Mouse (Mus musculus) embryonic facial prominence, embryonic 12.5 days (tissue): Measurements from ENCODE around the gene Htr1f. TPM values are rescaled to one million over a fixed set of nuclear protein-coding genes. Genes with fewer than 3 reads are reported as not detected.
"Not testable (repeated sequence)": the region's sequence is repeated elsewhere in the genome, so short reads cannot be mapped to it uniquely, and the experiment has no call there.

ENCODE experiments used
- ATAC-seq: fragments of 200-750 bp; cut with Nextera tagmentation; 2 replicates; pipeline ENCODE4 v1.8.0; 2017; ENCODE audit not compliant: insufficient number of reproducible peaks, insufficient read depth, low FRiP score, low TSS enrichment
- H3K27ac ChIP-seq: fragments of 300-500 bp; sonication (generic); 2 replicates; pipeline ENCODE4 v1.5.1; 2016; ENCODE audit warnings: mild to moderate bottlenecking
- H3K27me3 ChIP-seq: fragments of 300-500 bp; sonication (generic); 2 replicates; pipeline ENCODE4 v1.6.1; 2016; ENCODE audit warnings: mild to moderate bottlenecking, moderate library complexity
- H3K36me3 ChIP-seq: fragments of 300-500 bp; sonication (generic); 2 replicates; pipeline ENCODE4 v1.6.1; 2016; ENCODE audit warnings: mild to moderate bottlenecking
- H3K4me1 ChIP-seq: fragments of 300-500 bp; sonication (generic); 2 replicates; pipeline ENCODE4 v1.6.1; 2016
- H3K4me2 ChIP-seq: fragments of 300-500 bp; sonication (generic); replicated peaks from 2 replicates; pipeline ENCODE4 v1.6.1; 2016; ENCODE audit warnings: mild to moderate bottlenecking, moderate library complexity
- H3K4me3 ChIP-seq: fragments of 300-500 bp; sonication (generic); 2 replicates; pipeline ENCODE4 v1.5.1; 2016; ENCODE audit warnings: mild to moderate bottlenecking
- H3K9ac ChIP-seq: fragments of 300-500 bp; sonication (generic); 2 replicates; pipeline ENCODE4 v1.6.1; 2016; ENCODE audit warnings: mild to moderate bottlenecking, moderate library complexity
- H3K9me3 ChIP-seq: fragments of 300-500 bp; sonication (generic); 2 replicates; pipeline ENCODE4 v1.6.1; 2016; ENCODE audit warnings: mild to moderate bottlenecking, moderate library complexity
- WGBS: fragments of 180-500 bp; shearing (Covaris S2); methylation state at CpG from one replicate; pipeline ENCODE4 v1.1.7; 2016; 5-methylcytosine and 5-hydroxymethylcytosine counted together
- polyA plus RNA-seq: library from polyadenylated mRNA; unstranded; fragments of >200 nt; fragmentation: Nextera tagmentation; extraction: Ambion mirVana; gene quantifications from 2 replicates; pipeline ENCODE4 v1.2.1, GENCODE M21; 2016

Htr1f gene
- 0.22 and 0.26 TPM in 2 replicates for polyA plus RNA-seq

DNA sequence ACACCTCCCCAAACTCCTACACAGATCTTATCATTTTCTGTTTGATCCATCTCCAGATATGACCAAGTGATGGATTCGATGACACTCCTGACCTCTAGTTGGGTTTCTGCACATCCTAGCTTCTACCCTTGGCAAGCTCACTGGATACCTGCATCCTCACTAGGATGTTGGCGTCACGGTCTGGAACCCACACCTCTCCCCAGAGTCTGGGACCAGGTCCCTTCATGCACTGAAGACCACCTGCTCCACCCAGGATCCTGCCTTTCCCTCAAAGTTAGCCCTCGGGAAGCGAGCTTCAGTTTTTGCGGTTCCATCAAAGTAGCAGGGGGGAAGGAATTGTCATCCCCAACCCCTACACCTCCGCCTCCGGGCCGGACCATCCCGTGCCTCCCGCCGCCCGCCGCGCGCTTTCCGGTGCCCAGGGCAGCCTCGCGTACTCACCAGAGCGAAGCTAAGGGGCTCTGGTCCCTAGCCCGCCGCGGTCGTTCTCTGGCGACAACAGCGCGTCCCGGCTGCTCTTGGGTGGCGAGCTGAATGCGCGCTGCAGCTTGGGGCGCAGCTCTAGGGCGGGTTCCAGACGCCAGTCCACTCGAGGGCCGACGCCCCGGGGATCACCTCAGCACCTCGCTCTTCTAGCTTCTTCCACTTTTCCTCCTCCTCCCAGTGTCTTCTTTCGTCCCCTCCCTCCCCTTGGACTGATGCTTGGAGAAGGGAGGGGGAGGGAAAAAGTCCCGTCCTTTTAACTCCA lies at the start of gene Htr1f:
Htr1f (minus strand) TSS at position 671 of the 748 bp plus-strand sequence.
- peak within 1 kb of the TSS; percentile 25; the same call in 1 of the 2 replicates for H3K9ac ChIP-seq
- H3K9me3 ChIP-seq, result no peaks in the 10 kb centered on the region
- H3K4me1 ChIP-seq, result no peaks in the 10 kb centered on the region
- WGBS, result 5% methylated on average over 40 of the region's 41 CpGs
- no peak within 1 kb of the TSS for H3K27ac ChIP-seq
- H3K36me3 ChIP-seq, result no peaks in the 10 kb centered on the region
- peaks cover 14% of the 10 kb centered on the region; the same call in 1 of the 2 replicates for H3K27me3 ChIP-seq
- peak within 1 kb of the TSS; percentile 44 for H3K4me3 ChIP-seq
- H3K4me2 ChIP-seq, result peak within 1 kb of the TSS; percentile 91
- ATAC-seq, result 0 out of 2 replicates have a peak, but pooled peaks have one; percentile 28

DNA sequence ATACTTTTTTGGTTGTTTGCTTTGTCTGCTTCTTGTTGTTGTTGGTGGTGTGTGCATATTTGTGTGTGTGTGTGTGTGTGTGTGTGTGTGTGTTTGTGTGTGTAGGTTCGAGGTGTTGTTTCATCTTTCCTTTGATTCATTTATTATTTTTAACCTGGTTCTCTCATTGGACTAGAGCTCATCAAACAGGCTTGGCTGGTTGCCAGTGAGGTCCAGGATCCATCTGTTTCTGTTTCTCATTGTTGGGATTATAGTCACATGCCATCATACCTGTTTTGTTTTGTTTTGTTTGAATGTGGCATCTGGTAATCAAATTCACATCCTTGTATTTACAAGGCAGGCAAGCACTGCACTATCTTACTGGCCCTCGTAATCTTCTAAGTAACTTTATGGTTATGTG lies 34.1 kb upstream of the Htr1f start:
- no peaks in the 10 kb centered on the region for H3K36me3 ChIP-seq
- H3K9me3 ChIP-seq, result no peaks in the 10 kb centered on the region
- no peaks in the 10 kb centered on the region for H3K4me1 ChIP-seq
- WGBS, result 68% methylated on average over 2 of the region's 2 CpGs
- no peak for ATAC-seq
- no peaks in the 10 kb centered on the region for H3K27me3 ChIP-seq
- no peak overlapping the region for H3K4me3 ChIP-seq
- no peak overlapping the region for H3K9ac ChIP-seq
- H3K27ac ChIP-seq, result no peak overlapping the region
- H3K4me2 ChIP-seq, result no peak overlapping the region

DNA sequence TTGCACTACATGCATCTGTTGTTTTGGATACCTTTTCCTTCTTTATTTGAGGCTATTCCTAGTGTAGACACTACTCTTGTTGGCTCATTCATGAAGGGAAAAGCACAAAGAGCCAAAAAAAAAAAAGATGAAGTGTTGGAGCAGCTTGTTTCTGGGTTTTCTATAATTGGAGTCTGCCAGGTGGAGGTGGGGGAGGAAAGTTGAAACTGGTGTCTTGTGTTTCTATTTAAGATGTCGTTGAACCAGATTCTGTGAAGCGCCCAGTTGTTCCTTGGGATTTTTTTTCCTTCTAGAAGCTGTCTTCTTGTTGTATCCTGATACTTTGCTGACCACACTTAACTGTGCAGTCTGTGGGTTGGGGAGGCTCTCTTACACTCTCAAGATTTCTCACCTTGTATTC lies 23.7 kb upstream of the Htr1f start:
- Histone ChIP-seq H3K4me2 (no peak overlapping the region), H3K9ac (no peak overlapping the region), H3K4me1 (no peaks in the 10 kb centered on the region), H3K36me3 (no peaks in the 10 kb centered on the region), H3K9me3 (no peaks in the 10 kb centered on the region), H3K4me3 (no peak overlapping the region), H3K27me3 (no peaks in the 10 kb centered on the region), H3K27ac (no peak overlapping the region)
- 64% methylated on average over 2 of the region's 2 CpGs for WGBS
- no peak for ATAC-seq

DNA sequence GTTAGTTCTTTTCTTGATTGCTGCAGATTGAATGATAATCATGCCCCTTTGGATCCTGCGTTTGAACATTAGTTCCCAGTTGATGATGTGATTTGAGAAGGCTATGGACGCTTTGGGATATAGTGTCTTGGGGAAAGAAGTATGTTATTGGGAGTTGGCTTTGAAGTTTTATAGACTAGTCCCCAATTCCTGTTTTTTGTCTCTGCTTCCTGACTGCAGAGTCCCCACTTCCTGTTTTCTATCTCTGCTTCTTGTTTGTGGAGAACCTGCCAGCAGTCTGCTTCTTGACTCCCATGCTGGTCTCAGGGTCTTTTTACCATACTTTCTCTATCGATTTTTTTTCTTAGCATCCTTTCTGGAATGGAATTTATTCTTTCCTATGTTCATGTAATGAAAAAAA lies 22.2 kb upstream of the Htr1f start:
- Histone ChIP-seq H3K4me3 (no peak overlapping the region), H3K4me2 (no peak overlapping the region), H3K27ac (no peak overlapping the region), H3K4me1 (no peaks in the 10 kb centered on the region), H3K27me3 (no peaks in the 10 kb centered on the region), H3K9me3 (no peaks in the 10 kb centered on the region), H3K36me3 (no peaks in the 10 kb centered on the region), H3K9ac (no peak overlapping the region)
- WGBS, result 66% methylated on average over 3 of the region's 3 CpGs
- ATAC-seq, result no peak

DNA sequence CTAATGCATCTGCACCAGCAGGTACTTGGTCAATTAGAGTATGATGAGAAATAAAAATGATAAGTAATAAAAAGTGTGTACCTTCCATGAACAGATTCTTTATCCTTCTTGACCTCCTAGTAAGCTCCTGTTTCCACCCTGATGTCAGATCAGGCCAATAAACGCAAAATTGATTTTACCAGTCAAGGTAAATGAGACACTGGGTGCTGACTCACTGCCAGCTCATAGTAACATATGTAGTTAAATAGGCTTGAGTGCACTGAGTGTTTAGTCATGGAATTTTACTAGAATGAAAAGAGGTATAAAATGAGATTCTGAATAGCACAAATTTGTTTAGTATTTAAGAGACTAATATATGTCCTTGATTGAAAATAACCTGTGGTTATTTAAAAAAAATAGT lies 6.6 kb upstream of the Htr1f start:
- H3K4me3 ChIP-seq, result no peak overlapping the region
- H3K9me3 ChIP-seq, result no peaks in the 10 kb centered on the region
- no peak for ATAC-seq
- no peaks in the 10 kb centered on the region for H3K36me3 ChIP-seq
- H3K4me1 ChIP-seq, result no peaks in the 10 kb centered on the region
- H3K27ac ChIP-seq, result no peak overlapping the region
- no peak overlapping the region for H3K9ac ChIP-seq
- 75% methylated on average over 1 of the region's 1 CpGs for WGBS
- H3K4me2 ChIP-seq, result no peak overlapping the region
- no peaks in the 10 kb centered on the region for H3K27me3 ChIP-seq

DNA sequence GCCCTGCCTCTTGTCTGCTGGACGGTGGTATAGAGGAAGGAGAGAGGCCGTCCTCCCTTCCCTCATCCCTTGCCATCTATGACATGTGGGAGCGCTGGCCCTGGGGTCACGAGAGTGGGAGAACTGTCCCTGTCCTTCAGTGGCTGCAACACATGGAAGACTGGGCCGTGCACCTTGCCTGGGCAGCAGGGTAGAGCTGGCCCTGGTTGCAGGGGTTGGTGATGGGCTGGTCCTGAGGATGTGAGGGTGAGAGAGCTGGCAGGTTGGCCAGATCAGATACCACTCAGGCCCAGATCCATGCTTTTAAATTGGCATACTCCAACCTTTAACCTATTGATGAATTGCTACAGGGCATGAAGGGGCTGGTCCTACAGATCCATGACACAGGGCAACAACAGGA lies 12.1 kb downstream of the Htr1f start:
- WGBS, result 88% methylated on average over 5 of the region's 5 CpGs
- no peak overlapping the region for H3K27ac ChIP-seq
- H3K4me1 ChIP-seq, result no peaks in the 10 kb centered on the region
- H3K9me3 ChIP-seq, result no peaks in the 10 kb centered on the region
- no peak overlapping the region for H3K4me2 ChIP-seq
- H3K36me3 ChIP-seq, result no peaks in the 10 kb centered on the region
- H3K4me3 ChIP-seq, result no peak overlapping the region
- H3K9ac ChIP-seq, result no peak overlapping the region
- 0 out of 2 replicates have a peak, but pooled peaks have one; percentile 56 for ATAC-seq
- no peaks in the 10 kb centered on the region for H3K27me3 ChIP-seq

DNA sequence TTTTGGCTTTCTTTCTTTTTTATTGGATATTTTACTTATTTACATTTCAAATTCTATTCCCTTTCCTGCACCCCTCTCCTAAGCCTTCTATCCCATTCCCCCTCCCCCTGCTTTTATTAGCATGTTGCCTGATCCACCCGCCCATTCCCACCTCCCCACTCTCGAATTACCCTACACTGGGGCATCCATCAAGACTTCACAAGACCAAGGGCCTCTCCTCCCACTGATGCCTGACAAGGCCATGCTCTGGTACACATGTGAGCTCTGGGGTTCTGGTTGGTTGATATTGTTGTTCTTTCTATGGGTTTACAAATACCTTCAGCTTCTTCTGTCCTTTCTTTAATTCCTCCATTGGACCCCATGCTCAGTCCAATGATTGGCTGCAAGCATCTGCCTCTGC lies 22.2 kb downstream of the Htr1f start:
- Histone ChIP-seq H3K4me3 (no peak overlapping the region), H3K9me3 (no peaks in the 10 kb centered on the region), H3K36me3 (no peaks in the 10 kb centered on the region), H3K4me2 (no peak overlapping the region), H3K27me3 (no peaks in the 10 kb centered on the region), H3K4me1 (no peaks in the 10 kb centered on the region), H3K9ac (no peak overlapping the region), H3K27ac (no peak overlapping the region)
- no peak for ATAC-seq
- 40% methylated on average over 2 of the region's 2 CpGs for WGBS

DNA sequence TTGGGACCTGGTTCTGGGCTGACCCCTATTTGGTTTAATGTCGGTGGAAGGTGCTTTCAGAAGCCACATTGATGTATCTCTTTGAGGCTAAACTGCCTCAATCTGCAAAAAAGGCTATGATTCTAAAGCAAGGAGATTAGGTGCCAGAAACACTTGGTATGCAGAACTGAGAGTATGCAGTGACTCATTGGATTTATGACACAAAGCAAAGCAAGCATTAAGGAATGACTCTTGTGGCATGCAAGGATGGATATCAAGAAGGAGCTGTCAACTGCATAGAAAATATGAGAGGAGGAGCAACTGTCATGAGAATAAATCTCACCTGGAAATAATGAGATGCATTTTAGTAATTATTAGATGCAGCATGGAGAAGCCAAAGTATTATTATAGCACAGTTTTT lies 35.8 kb downstream of the Htr1f start:
- Histone ChIP-seq H3K4me2 (no peak overlapping the region), H3K27me3 (no peaks in the 10 kb centered on the region), H3K9ac (no peak overlapping the region), H3K36me3 (no peaks in the 10 kb centered on the region), H3K27ac (no peak overlapping the region), H3K4me1 (no peaks in the 10 kb centered on the region), H3K9me3 (no peaks in the 10 kb centered on the region), H3K4me3 (no peak overlapping the region)
- no peak for ATAC-seq
- WGBS, result 81% methylated on average over 1 of the region's 1 CpGs

DNA sequence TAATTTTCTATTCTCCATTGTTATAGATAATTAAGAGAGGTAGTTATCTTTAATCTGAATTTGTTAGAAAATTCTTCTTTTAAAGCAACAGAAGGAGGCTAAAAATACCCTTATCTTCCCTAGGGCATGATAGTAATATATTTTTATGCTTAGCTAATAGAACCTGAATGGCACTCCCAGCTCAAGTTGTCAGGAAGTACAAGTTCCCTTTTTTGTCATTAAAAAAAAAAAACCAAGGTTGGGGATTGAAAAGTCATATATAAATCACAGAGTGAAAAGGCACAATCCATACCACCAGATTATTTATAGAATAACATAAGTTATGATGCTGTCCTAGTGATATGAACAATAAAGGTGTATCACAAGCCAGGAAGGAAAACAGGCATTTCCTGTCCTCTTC lies 39.4 kb downstream of the Htr1f start:
- no peaks in the 10 kb centered on the region for H3K36me3 ChIP-seq
- no peak for ATAC-seq
- H3K4me2 ChIP-seq, result no peak overlapping the region
- no peaks in the 10 kb centered on the region for H3K27me3 ChIP-seq
- no peak overlapping the region for H3K4me3 ChIP-seq
- H3K27ac ChIP-seq, result no peak overlapping the region
- H3K9me3 ChIP-seq, result no peaks in the 10 kb centered on the region
- no peak overlapping the region for H3K9ac ChIP-seq
- no peaks in the 10 kb centered on the region for H3K4me1 ChIP-seq

DNA sequence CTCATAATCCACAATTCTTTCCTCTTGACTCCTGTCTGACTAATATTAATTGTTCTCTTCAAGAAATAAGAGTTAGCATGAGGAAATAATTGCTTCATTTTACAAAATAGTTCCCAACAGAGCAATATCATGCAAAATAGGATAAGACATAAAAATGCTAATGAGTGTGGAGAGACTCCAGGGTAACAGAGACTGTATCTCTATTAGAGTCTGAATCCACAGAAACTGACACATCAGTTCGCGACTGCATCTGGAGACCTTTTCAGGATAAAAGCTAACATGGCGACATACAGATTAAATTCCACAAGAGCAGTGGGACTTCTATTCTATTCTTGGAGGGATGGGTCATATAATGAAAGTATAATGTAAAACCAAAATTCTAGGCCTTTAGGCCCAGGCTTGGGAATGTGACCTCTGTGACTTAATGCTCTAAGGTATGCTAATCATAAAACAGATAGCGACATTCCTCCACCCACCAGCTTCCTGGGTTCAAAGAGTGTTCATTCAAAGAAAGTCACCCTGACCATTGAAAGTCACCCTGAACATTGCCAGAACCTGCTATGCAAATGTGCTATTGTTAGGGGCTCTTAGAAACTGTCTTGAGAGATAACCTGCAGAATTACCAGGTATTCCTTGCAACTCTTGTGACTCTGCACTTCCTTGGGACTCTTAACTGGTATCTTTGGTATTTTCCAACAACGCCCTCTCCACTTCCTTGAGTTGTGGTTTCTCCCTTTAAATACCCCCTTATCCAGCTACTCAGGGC lies 67.8 kb downstream of the Htr1f start:
- H3K4me1 ChIP-seq, H3K27ac ChIP-seq, H3K27me3 ChIP-seq, ATAC-seq, H3K4me3 ChIP-seq, H3K4me2 ChIP-seq, H3K9me3 ChIP-seq, H3K36me3 ChIP-seq, H3K9ac ChIP-seq: not testable (repeated sequence)
- WGBS, result 86% methylated on average over 5 of the region's 5 CpGs

DNA sequence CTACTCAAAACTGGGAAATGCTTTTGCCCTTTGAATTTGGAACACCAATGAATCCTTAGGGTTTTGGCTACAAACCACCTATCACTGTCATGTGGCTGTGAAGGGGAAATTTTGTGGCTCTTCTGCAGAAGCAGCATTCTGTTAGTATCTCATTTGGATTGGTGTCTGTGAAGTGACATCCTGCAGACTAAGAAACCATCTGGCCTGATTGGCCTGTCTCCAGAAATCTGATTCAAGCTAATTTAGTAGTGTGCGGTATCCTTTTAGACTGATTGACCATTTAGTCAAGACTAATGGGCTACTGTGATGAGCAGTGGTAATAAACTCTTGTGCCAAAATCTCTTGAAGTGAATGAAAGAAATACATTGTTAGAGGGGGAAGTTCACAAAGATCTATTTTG lies 76.0 kb downstream of the Htr1f start:
- Histone ChIP-seq H3K4me1 (no peaks in the 10 kb centered on the region), H3K27me3 (no peaks in the 10 kb centered on the region), H3K4me3 (no peak overlapping the region), H3K9ac (no peak overlapping the region), H3K36me3 (no peaks in the 10 kb centered on the region), H3K4me2 (no peak overlapping the region), H3K9me3 (no peaks in the 10 kb centered on the region), H3K27ac (no peak overlapping the region)
- 81% methylated on average over 1 of the region's 1 CpGs for WGBS
- no peak for ATAC-seq

DNA sequence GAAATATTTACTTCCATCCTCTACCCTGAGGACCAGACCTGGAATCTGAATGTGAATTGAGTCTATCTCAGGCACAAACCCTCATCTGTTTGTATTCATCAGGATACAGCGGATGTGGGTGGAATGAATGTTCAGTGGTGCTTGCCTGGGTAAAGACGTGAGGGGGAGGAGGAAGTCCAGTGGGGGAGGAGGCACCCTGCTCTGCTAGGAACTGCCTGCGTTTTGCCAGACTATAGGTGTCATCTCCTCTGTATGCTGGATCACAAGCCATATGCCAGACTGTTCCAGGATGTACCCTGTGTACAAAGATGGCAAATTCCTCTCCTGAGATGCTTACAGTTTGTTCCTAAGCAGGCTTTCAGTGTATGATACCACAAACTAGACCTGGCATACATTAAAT lies 83.3 kb downstream of the Htr1f start:
- Histone ChIP-seq H3K36me3 (no peaks in the 10 kb centered on the region), H3K27me3 (no peaks in the 10 kb centered on the region), H3K27ac (no peak overlapping the region), H3K4me3 (no peak overlapping the region), H3K4me1 (no peaks in the 10 kb centered on the region), H3K9me3 (no peaks in the 10 kb centered on the region), H3K4me2 (no peak overlapping the region), H3K9ac (no peak overlapping the region)
- 79% methylated on average over 3 of the region's 3 CpGs for WGBS
- no peak for ATAC-seq
